Comparison of ENCODE assay signal across 8 mouse cellular contexts in genomic region chr7:90457517-90457916, GRCm38 (mm10). TPM values are rescaled to one million over a fixed set of nuclear protein-coding genes. Genes with fewer than 3 reads are reported as not detected.
A peak's percentile ranks its signal among the peaks of the same experiment; 100 is the strongest.
DNase-seq lines count a peak whose midpoint lies in the region; ATAC-seq and TF ChIP-seq lines count a peak whose summit lies in the region.

No protein-coding gene starts in this region.

- WGBS in cerebellum, adult 2 months = 4% methylated on average over 10 of the region's 10 CpGs
- WGBS in intestine, embryonic 14.5 days = 16% methylated on average over 10 of the region's 10 CpGs

- peak overlapping the region; percentile 75 for H3K4me3 ChIP-seq in cerebellum, adult 2 months (replicated peaks; ENCODE audit: insufficient read depth, low read depth, low read length)
- H3K4me3 ChIP-seq in embryonic fibroblast, embryonic 13.5 days (ENCODE audit: insufficient read depth, low read length) = peak overlapping the region; percentile 94
- peak overlapping the region; percentile 53 for H3K4me3 ChIP-seq in intestine, embryonic 14.5 days (ENCODE audit: low read depth, low read length)

- H3K9me3 ChIP-seq in intestine, embryonic 14.5 days (ENCODE audit: control insufficient read depth, low read length) = no peaks in the 10 kb centered on the region

- H3K9ac ChIP-seq in intestine, embryonic 14.5 days (ENCODE audit: low read length) = peak overlapping the region; percentile 70

- no peaks in the 10 kb centered on the region for H3K4me1 ChIP-seq in cerebellum, adult 2 months (ENCODE audit: control insufficient read depth, insufficient read depth, low read length)
- H3K4me1 ChIP-seq in embryonic fibroblast, embryonic 13.5 days (ENCODE audit: control insufficient read depth, insufficient read depth, low read length) = no peaks in the 10 kb centered on the region; the same call in 1 of the 2 replicates
- H3K4me1 ChIP-seq in intestine, embryonic 14.5 days (replicated peaks; ENCODE audit: control insufficient read depth, insufficient read depth, low read length) = peaks cover 8% of the 10 kb centered on the region

- DNase-seq in cerebellum, adult 2 months = peak in 1 of 2 experiments; percentile 37
- DNase-seq in cerebellum, adult 11-12 months = no peak
- DNase-seq in intestine, embryonic 14.5 days (ENCODE audit: low spot score) = no peak
- no peak for DNase-seq in spleen, adult 12 weeks (ENCODE audit: low spot score)
- no peak for DNase-seq in frontal cortex, postnatal 25 days (ENCODE audit: low spot score in 2 of 2)

- peak overlapping the region; percentile 80 for H3K27ac ChIP-seq in cerebellum, adult 2 months (ENCODE audit: insufficient read depth, low read length)
- H3K27ac ChIP-seq in embryonic fibroblast, embryonic 13.5 days (ENCODE audit: insufficient read depth, low read length) = peak overlapping the region; percentile 97
- H3K27ac ChIP-seq in intestine, embryonic 14.5 days (ENCODE audit: low read depth) = peak overlapping the region; percentile 84

- no peak for TF ChIP-seq CTCF in cerebellum, adult 2 months (IDR thresholded peaks at IDR 0.05; ENCODE audit: borderline replicate concordance, insufficient read depth, low read depth, low read length)
- no peak for TF ChIP-seq CTCF in embryonic fibroblast, embryonic 13.5 days (IDR thresholded peaks at IDR 0.05; ENCODE audit: borderline replicate concordance, insufficient read depth, low read length)

- H3K27me3 ChIP-seq in cerebellum, adult 2 months (ENCODE audit: control insufficient read depth, insufficient read depth, low read length) = no peaks in the 10 kb centered on the region
- no peaks in the 10 kb centered on the region for H3K27me3 ChIP-seq in intestine, embryonic 14.5 days (replicated peaks; ENCODE audit: control insufficient read depth, insufficient read depth, low read length)

- H3K4me2 ChIP-seq in intestine, embryonic 14.5 days (ENCODE audit: low read length) = peak overlapping the region; percentile 72

- no peak for TF ChIP-seq POLR2A in cerebellum, adult 2 months (IDR thresholded peaks at IDR 0.05; ENCODE audit: borderline replicate concordance, insufficient read depth, low read length)
- no peak for TF ChIP-seq POLR2A in embryonic fibroblast, embryonic 13.5 days (IDR thresholded peaks at IDR 0.05; ENCODE audit: low read depth, low read length)

- H3K36me3 ChIP-seq in intestine, embryonic 14.5 days (ENCODE audit: control insufficient read depth, insufficient read depth, low read length) = peaks cover 21% of the 10 kb centered on the region

- peak; percentile 13 for ATAC-seq in CD4-positive, CD25-positive, alpha-beta regulatory T cell, adult 4 months
- ATAC-seq in intestine, embryonic 14.5 days (replicated peaks; ENCODE audit: low FRiP score, low TSS enrichment, low read depth) = peak; percentile 48
- peak; percentile 21; the same call in 1 of the 2 replicates for ATAC-seq in megakaryocyte-erythroid progenitor cell, adult 5-6 weeks (replicated peaks; ENCODE audit: low FRiP score, low TSS enrichment, poor library complexity, severe bottlenecking)

RNA-seq across cellular contexts. Expression of gene Tmem126a, which starts 0.5 kb away (rescaled TPM):
- 43.6 and 43.8 TPM in 2 replicates for polyA plus RNA-seq in cerebellum, adult 2 months (2012; rRNA removed)
- 10 to 100 TPM; 67.2 to 77.1 TPM for polyA plus RNA-seq in CD4-positive, CD25-positive, alpha-beta regulatory T cell, adult 4 months (2017; shearing (Covaris generic))
- 79.9 and 89.8 TPM in 2 replicates for polyA plus RNA-seq in embryonic fibroblast, embryonic 13.5 days (2011; ENCODE audit: insufficient read length, low read depth, missing spikeins)
- 118 and 124 TPM in 2 replicates for polyA plus RNA-seq in intestine, embryonic 14.5 days (2014; fragmentation: Nextera tagmentation; extraction: Ambion mirVana)
- 32.5 and 39.8 TPM in 2 replicates for total RNA-seq in megakaryocyte-erythroid progenitor cell, adult 5-6 weeks (2014; fragmentation: Nextera tagmentation)
- 15.6 and 33.1 TPM in 2 replicates for total RNA-seq in megakaryocyte-erythroid progenitor cell, adult 5-6 weeks (2017)

RNA-seq across cellular contexts. Expression of gene Crebzf, which starts 15.0 kb away (rescaled TPM):
- polyA plus RNA-seq in cerebellum, adult 2 months (2012; rRNA removed) = 135 and 143 TPM in 2 replicates
- polyA plus RNA-seq in CD4-positive, CD25-positive, alpha-beta regulatory T cell, adult 4 months (2017; shearing (Covaris generic)) = 10 to 100 TPM; 13.7 to 29.0 TPM
- 40.1 and 52.7 TPM in 2 replicates for polyA plus RNA-seq in embryonic fibroblast, embryonic 13.5 days (2011; ENCODE audit: insufficient read length, low read depth, missing spikeins)
- polyA plus RNA-seq in intestine, embryonic 14.5 days (2014; fragmentation: Nextera tagmentation; extraction: Ambion mirVana) = 38.2 and 43.7 TPM in 2 replicates
- 119 and 128 TPM in 2 replicates for total RNA-seq in megakaryocyte-erythroid progenitor cell, adult 5-6 weeks (2014; fragmentation: Nextera tagmentation)
- 56.5 and 102 TPM in 2 replicates for total RNA-seq in megakaryocyte-erythroid progenitor cell, adult 5-6 weeks (2017)

RNA-seq across cellular contexts. Expression of gene Tmem126b, which starts 18.3 kb away (rescaled TPM):
- 29.0 and 33.5 TPM in 2 replicates for polyA plus RNA-seq in cerebellum, adult 2 months (2012; rRNA removed)
- 10 to 100 TPM; 40.1 to 42.2 TPM for polyA plus RNA-seq in CD4-positive, CD25-positive, alpha-beta regulatory T cell, adult 4 months (2017; shearing (Covaris generic))
- 16.8 and 19.1 TPM in 2 replicates for polyA plus RNA-seq in embryonic fibroblast, embryonic 13.5 days (2011; ENCODE audit: insufficient read length, low read depth, missing spikeins)
- 29.1 and 34.4 TPM in 2 replicates for polyA plus RNA-seq in intestine, embryonic 14.5 days (2014; fragmentation: Nextera tagmentation; extraction: Ambion mirVana)
- total RNA-seq in megakaryocyte-erythroid progenitor cell, adult 5-6 weeks (2014; fragmentation: Nextera tagmentation) = 7.9 and 10.9 TPM in 2 replicates
- total RNA-seq in megakaryocyte-erythroid progenitor cell, adult 5-6 weeks (2017) = 7.8 and 15.4 TPM in 2 replicates

RNA-seq across cellular contexts. Expression of gene Dlg2, which starts 19.0 kb away (rescaled TPM):
- polyA plus RNA-seq in cerebellum, adult 2 months (2012; rRNA removed) = 89.8 and 105 TPM in 2 replicates
- polyA plus RNA-seq in CD4-positive, CD25-positive, alpha-beta regulatory T cell, adult 4 months (2017; shearing (Covaris generic)) = under 1 TPM; 0.50 to 0.86 TPM
- polyA plus RNA-seq in embryonic fibroblast, embryonic 13.5 days (2011; ENCODE audit: insufficient read length, low read depth, missing spikeins) = 3.3 and 5.2 TPM in 2 replicates
- 6.3 and 9.1 TPM in 2 replicates for polyA plus RNA-seq in intestine, embryonic 14.5 days (2014; fragmentation: Nextera tagmentation; extraction: Ambion mirVana)
- 0.10 and 2.1 TPM in 2 replicates for total RNA-seq in megakaryocyte-erythroid progenitor cell, adult 5-6 weeks (2014; fragmentation: Nextera tagmentation)
- total RNA-seq in megakaryocyte-erythroid progenitor cell, adult 5-6 weeks (2017) = 0.33 and 2.3 TPM in 2 replicates

RNA-seq across cellular contexts. Expression of gene Ccdc89, which starts 31.1 kb away (rescaled TPM):
- 1.3 TPM in 2 replicates for polyA plus RNA-seq in cerebellum, adult 2 months (2012; rRNA removed)
- not detected for polyA plus RNA-seq in CD4-positive, CD25-positive, alpha-beta regulatory T cell, adult 4 months (2017; shearing (Covaris generic))
- 0.38 and 0.83 TPM in 2 replicates for polyA plus RNA-seq in embryonic fibroblast, embryonic 13.5 days (2011; ENCODE audit: insufficient read length, low read depth, missing spikeins)
- 1.3 and 1.6 TPM in 2 replicates for polyA plus RNA-seq in intestine, embryonic 14.5 days (2014; fragmentation: Nextera tagmentation; extraction: Ambion mirVana)
- total RNA-seq in megakaryocyte-erythroid progenitor cell, adult 5-6 weeks (2014; fragmentation: Nextera tagmentation) = 0.22 TPM in 1 of 2 replicates, not detected in the other
- not detected in 2 replicates for total RNA-seq in megakaryocyte-erythroid progenitor cell, adult 5-6 weeks (2017)
